Mouse (Mus musculus) liver, embryonic 16.5 days (tissue): ENCODE measurements around the gene Mtf1. TPM values are rescaled to one million over a fixed set of nuclear protein-coding genes. Genes with fewer than 3 reads are reported as not detected.

Experiments
- ATAC-seq: fragments of 200-750 bp; cut with Nextera tagmentation; 2 replicates; pipeline ENCODE4 v1.8.0; 2017; ENCODE audit warnings: low read depth, mild to moderate bottlenecking, moderate number of reproducible peaks, moderate library complexity
- H3K27ac ChIP-seq: fragments of 300-500 bp; sonication (generic); 2 replicates; pipeline ENCODE4 v1.5.1; 2014; ENCODE audit warnings: mild to moderate bottlenecking, low read length
- H3K27me3 ChIP-seq: fragments of 300-500 bp; sonication (generic); 2 replicates; pipeline ENCODE4 v1.6.1; 2014; ENCODE audit warnings: low read depth, low read length, mixed read lengths; ENCODE audit not compliant: control insufficient read depth, insufficient read depth
- H3K36me3 ChIP-seq: fragments of 300-500 bp; sonication (generic); 2 replicates; pipeline ENCODE4 v1.6.1; 2014; ENCODE audit warnings: mild to moderate bottlenecking; ENCODE audit not compliant: control insufficient read depth, insufficient read depth
- H3K4me1 ChIP-seq: fragments of 300-500 bp; sonication (generic); 2 replicates; pipeline ENCODE4 v1.6.1; 2014; ENCODE audit warnings: low read depth, low read length, mixed read lengths; ENCODE audit not compliant: control insufficient read depth
- H3K4me2 ChIP-seq: fragments of 300-500 bp; sonication (generic); 2 replicates; pipeline ENCODE4 v1.6.1; 2014; ENCODE audit warnings: low read depth, low read length, mixed read lengths
- H3K4me3 ChIP-seq: fragments of 300-500 bp; sonication (generic); 2 replicates; pipeline ENCODE4 v1.5.1; 2014; ENCODE audit warnings: low read depth, mild to moderate bottlenecking, low read length
- H3K9ac ChIP-seq: fragments of 300-500 bp; sonication (generic); 2 replicates; pipeline ENCODE4 v1.6.1; 2014; ENCODE audit warnings: low read depth, low read length
- H3K9me3 ChIP-seq: fragments of 300-500 bp; sonication (generic); replicated peaks from 2 replicates; pipeline ENCODE4 v1.6.1; 2016; ENCODE audit warnings: low read length; ENCODE audit not compliant: control insufficient read depth
- WGBS: fragments of 180-500 bp; shearing (Covaris S2); extraction: QIAGEN DNeasy Blood & Tissue Kit; methylation state at CpG from one replicate; pipeline ENCODE4 v1.1.7; 2014; ENCODE audit not compliant: insufficient replicate concordance; 5-methylcytosine and 5-hydroxymethylcytosine counted together
- polyA plus RNA-seq: library from polyadenylated mRNA; unstranded; fragments of >200 nt; fragmentation: Nextera tagmentation; extraction: Ambion mirVana; gene quantifications from 2 replicates; pipeline ENCODE4 v1.2.1, GENCODE M21; 2015

Mtf1 gene
- polyA plus RNA-seq, 1 experiment from 2014 or later = 8.5 TPM

- WGBS = 25% methylated on average over 13 of the region's 13 CpGs
- Histone ChIP-seq H3K4me3 (no peak overlapping the region), H3K4me2 (peak overlapping the region; percentile 44), H3K9ac (peak overlapping the region; percentile 19; the same call in 1 of the 2 replicates), H3K27me3 (no peaks in the 10 kb centered on the region), H3K27ac (peak overlapping the region; percentile 51), H3K36me3 (no peaks in the 10 kb centered on the region), H3K9me3 (no peaks in the 10 kb centered on the region), H3K4me1 (peaks cover 76% of the 10 kb centered on the region)
- peak; percentile 63 for ATAC-seq
These were observed 32.8 kb upstream of the Mtf1 start for GRCm38 (mm10) chr4:124768963-124769591.

- Histone ChIP-seq H3K4me2 (no peak overlapping the region), H3K9me3 (no peaks in the 10 kb centered on the region), H3K27me3 (no peaks in the 10 kb centered on the region), H3K4me3 (no peak overlapping the region), H3K9ac (no peak overlapping the region), H3K27ac (no peak overlapping the region), H3K36me3 (no peaks in the 10 kb centered on the region), H3K4me1 (peaks cover 83% of the 10 kb centered on the region)
- no peak for ATAC-seq
- 59% methylated on average over 5 of the region's 5 CpGs for WGBS
These were observed 31.3 kb upstream of the Mtf1 start for GRCm38 (mm10) chr4:124770624-124771023.

- peak overlapping the region; percentile 33; the same call in 1 of the 2 replicates for H3K9ac ChIP-seq
- no peak overlapping the region for H3K4me2 ChIP-seq
- H3K9me3 ChIP-seq = no peaks in the 10 kb centered on the region
- H3K36me3 ChIP-seq = no peaks in the 10 kb centered on the region
- peak overlapping the region; percentile 77 for H3K27ac ChIP-seq
- H3K27me3 ChIP-seq = no peaks in the 10 kb centered on the region
- ATAC-seq = no peak
- H3K4me1 ChIP-seq = peaks cover 69% of the 10 kb centered on the region
- no peak overlapping the region for H3K4me3 ChIP-seq
- WGBS = 15% methylated on average over 4 of the region's 4 CpGs
These were observed 29.8 kb upstream of the Mtf1 start for GRCm38 (mm10) chr4:124772125-124772524.

GRCm38 (mm10) chr4:124773449-124773848 is 28.5 kb upstream of the Mtf1 start:
- Histone ChIP-seq H3K27ac (peak overlapping the region; percentile 95), H3K9ac (no peak overlapping the region), H3K4me2 (peak overlapping the region; percentile 68; the same call in 1 of the 2 replicates), H3K27me3 (no peaks in the 10 kb centered on the region), H3K4me3 (no peak overlapping the region), H3K9me3 (no peaks in the 10 kb centered on the region), H3K36me3 (no peaks in the 10 kb centered on the region), H3K4me1 (peaks cover 60% of the 10 kb centered on the region)
- no peak for ATAC-seq
- WGBS = 31% methylated on average over 2 of the region's 2 CpGs

DNA sequence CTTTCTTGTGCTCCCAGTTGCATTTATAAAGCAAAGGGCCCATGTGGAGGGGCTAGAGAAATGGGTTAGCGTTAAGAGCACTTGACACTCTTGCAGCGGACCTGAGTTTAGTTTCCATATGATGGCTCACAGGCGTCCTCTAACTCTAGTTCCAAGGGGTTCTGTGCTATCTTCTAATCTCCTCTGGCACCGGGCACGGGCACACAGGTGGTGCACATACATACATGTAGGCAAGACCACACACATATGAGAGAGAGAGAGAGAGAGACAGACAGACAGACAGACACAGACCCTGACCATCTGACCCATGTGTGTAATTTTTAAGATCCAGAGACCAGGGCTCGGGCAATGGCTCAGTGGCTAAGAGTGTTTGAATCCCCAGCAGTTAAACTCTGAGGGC is 27.9 kb upstream of the Mtf1 start:
- H3K4me2 ChIP-seq = peak overlapping the region; percentile 68
- H3K4me3 ChIP-seq = peak overlapping the region; percentile 40
- WGBS = 46% methylated on average over 6 of the region's 6 CpGs
- H3K4me1 ChIP-seq = peaks cover 55% of the 10 kb centered on the region
- H3K27me3 ChIP-seq = no peaks in the 10 kb centered on the region
- peaks cover 2% of the 10 kb centered on the region for H3K36me3 ChIP-seq
- no peaks in the 10 kb centered on the region for H3K9me3 ChIP-seq
- H3K9ac ChIP-seq = peak overlapping the region; percentile 57
- ATAC-seq = peak; percentile 49
- peak overlapping the region; percentile 95 for H3K27ac ChIP-seq

GRCm38 (mm10) chr4:124774429-124774828 is 27.5 kb upstream of the Mtf1 start:
- peak overlapping the region; percentile 68 for H3K4me2 ChIP-seq
- H3K4me1 ChIP-seq = peaks cover 51% of the 10 kb centered on the region
- peak overlapping the region; percentile 40 for H3K4me3 ChIP-seq
- peak overlapping the region; percentile 57 for H3K9ac ChIP-seq
- H3K36me3 ChIP-seq = peaks cover 6% of the 10 kb centered on the region
- H3K27ac ChIP-seq = peak overlapping the region; percentile 95
- H3K27me3 ChIP-seq = no peaks in the 10 kb centered on the region
- no peaks in the 10 kb centered on the region for H3K9me3 ChIP-seq
- 20% methylated on average over 2 of the region's 2 CpGs for WGBS
- ATAC-seq = peak; percentile 97

DNA sequence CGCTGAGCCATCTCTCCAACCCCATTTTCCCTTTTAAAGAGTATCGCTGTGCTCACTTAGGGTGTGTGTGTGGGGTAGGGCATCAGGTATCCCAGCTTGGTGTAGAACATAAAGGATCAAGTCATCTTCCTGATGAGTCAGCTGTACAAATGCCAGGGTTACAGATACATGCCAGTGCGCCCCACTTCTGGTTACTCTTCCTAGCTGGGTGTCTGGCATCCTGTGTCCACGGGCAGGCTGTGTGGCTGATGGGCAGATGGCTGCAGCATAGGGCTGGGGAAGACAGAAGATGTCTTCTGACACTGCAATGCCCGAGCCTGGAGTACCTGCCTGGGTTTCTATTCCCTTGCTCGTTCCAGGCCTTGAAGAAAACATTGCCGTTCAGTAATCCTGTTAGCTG is 20.5 kb upstream of the Mtf1 start:
- H3K4me3 ChIP-seq = no peak overlapping the region
- ATAC-seq = no peak
- H3K4me1 ChIP-seq = no peaks in the 10 kb centered on the region
- H3K36me3 ChIP-seq = peaks cover 56% of the 10 kb centered on the region
- 83% methylated on average over 7 of the region's 7 CpGs for WGBS
- H3K4me2 ChIP-seq = no peak overlapping the region
- no peaks in the 10 kb centered on the region for H3K27me3 ChIP-seq
- H3K9ac ChIP-seq = no peak overlapping the region
- no peaks in the 10 kb centered on the region for H3K9me3 ChIP-seq
- H3K27ac ChIP-seq = no peak overlapping the region

DNA sequence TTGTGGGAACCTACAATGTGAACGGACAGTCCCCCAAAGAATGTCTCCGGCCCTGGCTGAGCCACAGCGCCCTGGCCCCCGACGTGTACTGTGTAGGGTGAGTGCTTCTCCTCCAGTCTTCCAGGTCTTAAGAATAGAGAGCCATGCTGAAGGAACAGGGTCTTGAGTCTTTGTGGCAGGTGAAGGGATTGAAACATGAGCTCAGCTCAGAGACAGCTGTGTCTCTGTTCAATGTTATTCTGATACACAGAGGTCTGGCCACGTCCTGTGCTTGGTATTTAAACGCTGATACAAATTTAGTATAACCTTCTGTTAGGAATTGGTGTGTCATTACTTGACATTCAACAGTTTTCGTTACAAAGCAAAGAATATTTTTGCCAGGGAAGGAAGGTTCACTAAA is 19.5 kb upstream of the Mtf1 start:
- no peaks in the 10 kb centered on the region for H3K27me3 ChIP-seq

GRCm38 (mm10) chr4:124783937-124784336 is 18.0 kb upstream of the Mtf1 start:
- no peak overlapping the region for H3K9ac ChIP-seq
- no peak overlapping the region for H3K4me2 ChIP-seq
- ATAC-seq = no peak
- H3K27me3 ChIP-seq = no peaks in the 10 kb centered on the region
- H3K9me3 ChIP-seq = no peaks in the 10 kb centered on the region
- no peak overlapping the region for H3K4me3 ChIP-seq
- H3K27ac ChIP-seq = no peak overlapping the region
- peaks cover 76% of the 10 kb centered on the region for H3K36me3 ChIP-seq
- H3K4me1 ChIP-seq = no peaks in the 10 kb centered on the region
- WGBS = 89% methylated on average over 8 of the region's 8 CpGs

More for the DNA sequence above, 19.5 kb upstream of the Mtf1 start:
- H3K4me1 ChIP-seq = no peaks in the 10 kb centered on the region
- H3K9ac ChIP-seq = no peak overlapping the region
- H3K4me3 ChIP-seq = no peak overlapping the region
- ATAC-seq = no peak
- whole genome bisulfite sequencing = 85% methylated on average over 8 of the region's 8 CpGs
- no peaks in the 10 kb centered on the region for H3K9me3 ChIP-seq
- H3K27ac ChIP-seq = no peak overlapping the region
- H3K4me2 ChIP-seq = no peak overlapping the region
- H3K36me3 ChIP-seq = peaks cover 66% of the 10 kb centered on the region
